ENCODE assay signal across 11 mouse cellular contexts in the genomic region with DNA sequence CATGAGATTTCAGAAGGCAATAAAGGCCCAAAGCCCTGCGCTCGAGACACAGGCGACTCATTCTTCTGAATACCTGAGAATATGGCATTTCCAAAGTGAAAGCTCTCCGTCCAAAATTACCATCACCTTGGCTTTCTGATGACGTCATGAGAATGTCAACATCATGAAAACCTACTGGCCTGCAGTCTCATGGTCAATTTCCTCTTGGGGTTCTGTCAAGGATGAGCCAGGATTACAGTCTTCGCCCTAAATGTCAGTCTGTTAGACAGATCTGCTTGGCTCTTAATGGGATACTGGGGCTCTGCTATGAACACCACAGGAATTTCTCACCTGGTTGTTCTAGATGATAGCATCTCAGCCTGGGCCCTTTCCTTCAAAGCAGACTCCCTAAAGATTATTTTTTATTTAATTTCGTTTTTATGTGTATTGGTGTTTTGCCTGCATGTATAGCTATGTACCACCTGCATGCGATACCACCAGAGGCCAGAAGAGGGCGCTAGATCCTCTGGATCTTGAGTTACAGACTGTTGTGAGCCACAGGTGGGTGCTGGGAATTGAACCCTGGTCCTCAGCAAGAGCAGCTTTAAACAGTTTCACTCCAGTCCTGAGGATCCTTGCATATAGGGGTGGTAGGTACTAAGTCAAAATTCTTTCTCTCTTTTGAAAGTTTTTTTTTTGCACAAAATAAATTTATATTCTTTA. TPM values are rescaled to one million over a fixed set of nuclear protein-coding genes. Genes with fewer than 3 reads are reported as not detected.
DNase-seq lines count a peak whose midpoint lies in the region; ATAC-seq and TF ChIP-seq lines count a peak whose summit lies in the region.
"Had no signal": no experiment of that assay in that cellular context is flagged by ENCODE, and none has a peak within 500 bp of the region (broad histone marks: within the 10 kb centered on the region; RNA-seq: fewer than 3 reads in every experiment).

No protein-coding gene starts in this region.

- WGBS in hindbrain, postnatal 0 days = 86% methylated on average over 9 of the region's 9 CpGs
- 82% methylated on average over 9 of the region's 9 CpGs for WGBS in hindbrain, embryonic 11.5 days
- WGBS in midbrain, embryonic 15.5 days = 84% methylated on average over 9 of the region's 9 CpGs
- WGBS in midbrain, embryonic 13.5 days = 87% methylated on average over 9 of the region's 9 CpGs

- DNase-seq in hindbrain, postnatal 0 days (ENCODE audit: low spot score) = no peak
- no peak for DNase-seq in hindbrain, embryonic 11.5 days (ENCODE audit: low spot score)
- DNase-seq in testis, postnatal 10 days (ENCODE audit: low spot score) = peak; percentile 60
- DNase-seq: right cerebral cortex, postnatal 14 days had no signal

- no peak overlapping the region for H3K9ac ChIP-seq in hindbrain, postnatal 0 days (replicated peaks; ENCODE audit: low read length)
- H3K9ac ChIP-seq in hindbrain, embryonic 11.5 days (ENCODE audit: low read depth, low read length) = no peak overlapping the region
- no peak overlapping the region for H3K9ac ChIP-seq in midbrain, embryonic 15.5 days
- H3K9ac ChIP-seq in midbrain, embryonic 13.5 days (replicated peaks) = no peak overlapping the region
- H3K9ac ChIP-seq: embryonic facial prominence, embryonic 13.5 days; heart, embryonic 13.5 days; limb, embryonic 15.5 days had no signal

- no peaks in the 10 kb centered on the region for H3K36me3 ChIP-seq in hindbrain, postnatal 0 days (ENCODE audit: insufficient read depth, low read length)
- H3K36me3 ChIP-seq in hindbrain, embryonic 11.5 days (ENCODE audit: control insufficient read depth, insufficient read depth, low read length) = no peaks in the 10 kb centered on the region
- H3K36me3 ChIP-seq in midbrain, embryonic 15.5 days (replicated peaks) = no peaks in the 10 kb centered on the region
- H3K36me3 ChIP-seq in midbrain, embryonic 13.5 days = no peaks in the 10 kb centered on the region
- H3K36me3 ChIP-seq: embryonic facial prominence, embryonic 13.5 days; limb, embryonic 15.5 days had no signal

- no peak for ATAC-seq in hindbrain, postnatal 0 days
- ATAC-seq in hindbrain, embryonic 11.5 days (ENCODE audit: low FRiP score) = no peak
- no peak for ATAC-seq in midbrain, embryonic 15.5 days (replicated peaks)
- ATAC-seq in midbrain, embryonic 13.5 days = no peak
- no peak for ATAC-seq in erythroid progenitor cell, adult 5-6 weeks (replicated peaks; ENCODE audit: low FRiP score, poor library complexity, severe bottlenecking)

- no peak for TF ChIP-seq POLR2A in bone marrow macrophage, adult 2 months (IDR thresholded peaks at IDR 0.05; ENCODE audit: borderline replicate concordance, low read depth, low read length)

- peak; percentile 44 for TF ChIP-seq CTCF in hindbrain, postnatal 0 days (IDR thresholded peaks at IDR 0.05; ENCODE audit: low read depth)
- TF ChIP-seq CTCF in bone marrow macrophage, adult 2 months (IDR thresholded peaks at IDR 0.05; ENCODE audit: low read depth, low read length) = peak; percentile 40; the same call in 1 of the 2 replicates

- no peak overlapping the region for H3K27ac ChIP-seq in hindbrain, postnatal 0 days
- H3K27ac ChIP-seq in hindbrain, embryonic 11.5 days (ENCODE audit: low read depth, low read length) = no peak overlapping the region
- 0 out of 2 replicates have a peak overlapping the region, but pooled peaks have one; percentile 25 for H3K27ac ChIP-seq in midbrain, embryonic 15.5 days
- no peak overlapping the region for H3K27ac ChIP-seq in midbrain, embryonic 13.5 days
- no peak overlapping the region for H3K27ac ChIP-seq in bone marrow macrophage, adult 2 months (ENCODE audit: insufficient read depth, low read depth, low read length)
- H3K27ac ChIP-seq: limb, embryonic 15.5 days had no signal

- no peaks in the 10 kb centered on the region for H3K9me3 ChIP-seq in hindbrain, postnatal 0 days (ENCODE audit: low read length)
- H3K9me3 ChIP-seq in hindbrain, embryonic 11.5 days (ENCODE audit: control insufficient read depth, low read length) = no peaks in the 10 kb centered on the region
- no peaks in the 10 kb centered on the region for H3K9me3 ChIP-seq in midbrain, embryonic 15.5 days
- H3K9me3 ChIP-seq in midbrain, embryonic 13.5 days = 0 out of 2 replicates have a peak, but pooled peaks cover 6% of the 10 kb centered on the region
- H3K9me3 ChIP-seq: limb, embryonic 15.5 days had no signal

- no peak overlapping the region for H3K4me2 ChIP-seq in hindbrain, postnatal 0 days (ENCODE audit: low read depth, low read length)
- H3K4me2 ChIP-seq in hindbrain, embryonic 11.5 days (replicated peaks; ENCODE audit: low read depth, low read length) = no peak overlapping the region
- no peak overlapping the region for H3K4me2 ChIP-seq in midbrain, embryonic 15.5 days
- no peak overlapping the region for H3K4me2 ChIP-seq in midbrain, embryonic 13.5 days (replicated peaks)
- H3K4me2 ChIP-seq: embryonic facial prominence, embryonic 13.5 days; heart, embryonic 13.5 days; limb, embryonic 15.5 days had no signal

- peaks cover 23% of the 10 kb centered on the region for H3K4me1 ChIP-seq in hindbrain, postnatal 0 days (ENCODE audit: insufficient read depth, low read length)
- H3K4me1 ChIP-seq in hindbrain, embryonic 11.5 days (replicated peaks; ENCODE audit: control insufficient read depth, insufficient read depth, low read length) = 0 out of 2 replicates have a peak, but pooled peaks cover 2% of the 10 kb centered on the region
- H3K4me1 ChIP-seq in midbrain, embryonic 15.5 days = peaks cover 7% of the 10 kb centered on the region; the same call in 1 of the 2 replicates
- peaks cover 18% of the 10 kb centered on the region; the same call in 1 of the 2 replicates for H3K4me1 ChIP-seq in midbrain, embryonic 13.5 days (replicated peaks)
- H3K4me1 ChIP-seq in bone marrow macrophage, adult 2 months (ENCODE audit: control insufficient read depth, insufficient read depth, low read length) = peaks cover 53% of the 10 kb centered on the region

- H3K27me3 ChIP-seq in hindbrain, postnatal 0 days (ENCODE audit: insufficient read depth, low read length) = no peaks in the 10 kb centered on the region
- no peaks in the 10 kb centered on the region for H3K27me3 ChIP-seq in hindbrain, embryonic 11.5 days (ENCODE audit: control insufficient read depth, insufficient read depth, low read length)
- H3K27me3 ChIP-seq in midbrain, embryonic 15.5 days (replicated peaks) = no peaks in the 10 kb centered on the region
- no peaks in the 10 kb centered on the region for H3K27me3 ChIP-seq in midbrain, embryonic 13.5 days
- H3K27me3 ChIP-seq: embryonic facial prominence, embryonic 13.5 days; heart, embryonic 13.5 days; limb, embryonic 15.5 days had no signal

- H3K4me3 ChIP-seq in hindbrain, postnatal 0 days (ENCODE audit: low read length) = no peak overlapping the region
- H3K4me3 ChIP-seq in hindbrain, embryonic 11.5 days (ENCODE audit: low read depth, low read length) = no peak overlapping the region
- H3K4me3 ChIP-seq in midbrain, embryonic 15.5 days = no peak overlapping the region
- no peak overlapping the region for H3K4me3 ChIP-seq in midbrain, embryonic 13.5 days (replicated peaks)
- H3K4me3 ChIP-seq in bone marrow macrophage, adult 2 months (ENCODE audit: insufficient read depth, low read length) = no peak overlapping the region
- H3K4me3 ChIP-seq: embryonic facial prominence, embryonic 13.5 days; heart, embryonic 13.5 days; limb, embryonic 15.5 days had no signal

RNA-seq across cellular contexts. Expression of a gene that starts 19.3 kb away (rescaled TPM):
- 36.1 and 40.5 TPM in 2 replicates for total RNA-seq in hindbrain, postnatal 0 days (2014; rRNA removed)
- 5.8 and 7.1 TPM in 2 replicates for polyA plus RNA-seq in hindbrain, postnatal 0 days (2015; fragmentation: Nextera tagmentation; extraction: Ambion mirVana)
- 3.8 and 5.3 TPM in 2 replicates for polyA plus RNA-seq in hindbrain, embryonic 11.5 days (2014; fragmentation: Nextera tagmentation; extraction: Ambion mirVana)
- 3.8 and 4.3 TPM in 2 replicates for polyA plus RNA-seq in midbrain, embryonic 15.5 days (2015; fragmentation: Nextera tagmentation; extraction: Ambion mirVana)
- 1.9 and 2.4 TPM in 2 replicates for polyA plus RNA-seq in midbrain, embryonic 13.5 days (2015; fragmentation: Nextera tagmentation; extraction: Ambion mirVana)
- polyA plus RNA-seq in bone marrow macrophage, adult 2 months (2012; ENCODE audit: insufficient read depth, insufficient read length, missing spikeins) = 87.4 and 93.7 TPM in 2 replicates
- 2.9 TPM in 2 replicates for total RNA-seq in erythroid progenitor cell, adult 5-6 weeks (2015; ENCODE audit: low replicate concordance)
- 1.0 and 1.8 TPM in 2 replicates for total RNA-seq in erythroid progenitor cell, adult 5-6 weeks (2017; ENCODE audit: low replicate concordance)

Comparison
In these comparisons a context has a peak if more than half of its experiments do, and no peak if none do; other contexts are left out.
1. RNA of a gene that starts 19.3 kb away (polyA plus RNA-seq): 87.4 to 93.7 TPM in bone marrow macrophage, adult 2 months; 5.8 to 7.1 TPM in hindbrain, postnatal 0 days, 3.8 to 5.3 TPM in hindbrain, embryonic 11.5 days, 3.8 to 4.3 TPM in midbrain, embryonic 15.5 days and 1.9 to 2.4 TPM in midbrain, embryonic 13.5 days; every median in the first group is over 10 times any median in the second.